Mouse (Mus musculus) frontal cortex, adult (tissue): ENCODE measurements around the gene Tubg1.
A peak's percentile ranks its signal among the peaks of the same experiment; 100 is the strongest.
"Not testable (repeated sequence)": the region's sequence is repeated elsewhere in the genome, so short reads cannot be mapped to it uniquely, and the experiment has no call there.

Experiments
- ATAC-seq: cut with Nextera tagmentation; 2 replicates; pipeline ENCODE4 v1.9.2; 2017; ENCODE audit warnings: mild to moderate bottlenecking, moderate library complexity, mixed read lengths; ENCODE audit not compliant: low TSS enrichment

Tubg1 gene

GRCm38 (mm10) chr11:101103011-101103410 is 16.7 kb upstream of the Tubg1 start:
- no peak for ATAC-seq

DNA sequence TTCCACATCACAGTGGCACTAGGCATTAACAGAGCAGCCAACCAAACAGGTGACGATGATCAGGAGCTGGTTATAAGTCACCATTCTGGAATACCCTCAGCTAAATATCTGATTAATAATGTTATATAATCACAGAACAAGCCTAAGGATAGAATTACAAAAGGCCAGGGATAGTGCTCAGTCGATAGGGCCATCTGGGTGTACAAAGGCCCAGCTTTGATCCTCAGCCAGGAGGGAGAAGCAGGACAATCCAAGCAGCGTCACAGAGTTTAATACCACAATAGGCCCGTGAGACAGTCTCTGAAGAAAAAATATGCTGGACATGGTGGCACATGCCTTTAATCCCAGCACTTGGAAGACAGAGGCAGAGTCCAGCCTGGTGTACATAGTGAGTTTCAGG is 10.4 kb upstream of the Tubg1 start:
- ATAC-seq, result no peak

DNA sequence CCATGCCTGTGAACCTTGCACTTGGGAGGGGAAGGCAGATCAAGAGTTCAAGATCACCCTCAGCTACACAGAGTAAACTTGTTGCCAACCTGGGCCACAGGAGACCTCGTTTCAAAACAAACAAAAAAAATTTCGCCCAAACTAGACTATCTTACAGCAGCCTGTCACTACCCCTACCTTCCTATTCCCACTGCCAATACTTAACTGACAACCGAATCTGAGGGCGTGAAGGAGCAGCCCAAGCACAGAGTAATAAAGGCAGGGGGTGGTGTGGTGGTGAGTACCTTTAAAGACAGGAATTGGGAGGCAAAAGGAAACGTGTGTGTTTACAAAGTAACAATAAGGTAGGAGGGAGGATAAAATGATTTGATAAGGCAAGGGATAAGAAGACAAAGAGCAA is 9.0 kb upstream of the Tubg1 start:
- ATAC-seq, result no peak

DNA sequence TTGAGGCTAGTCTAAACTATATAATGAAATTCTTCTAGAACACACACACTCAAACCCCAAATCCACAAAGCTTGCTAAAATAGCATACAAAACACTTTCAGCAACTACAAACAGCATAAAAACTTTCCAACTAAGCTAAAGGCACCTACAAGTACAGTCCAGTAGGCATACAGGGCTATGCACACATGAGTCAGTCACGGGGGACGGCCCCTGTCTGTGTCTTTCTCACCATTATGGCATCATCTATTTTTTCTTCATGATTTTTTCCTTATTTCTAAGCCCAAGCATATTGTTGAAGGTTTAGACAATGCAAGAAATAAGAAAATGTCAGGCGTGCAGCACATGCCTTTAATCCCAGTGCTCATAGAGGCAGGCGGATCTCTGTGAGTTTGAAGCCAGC is 8.6 kb upstream of the Tubg1 start:
- ATAC-seq, result no peak

GRCm38 (mm10) chr11:101112186-101112585 is 7.6 kb upstream of the Tubg1 start:
- ATAC-seq, result no peak

DNA sequence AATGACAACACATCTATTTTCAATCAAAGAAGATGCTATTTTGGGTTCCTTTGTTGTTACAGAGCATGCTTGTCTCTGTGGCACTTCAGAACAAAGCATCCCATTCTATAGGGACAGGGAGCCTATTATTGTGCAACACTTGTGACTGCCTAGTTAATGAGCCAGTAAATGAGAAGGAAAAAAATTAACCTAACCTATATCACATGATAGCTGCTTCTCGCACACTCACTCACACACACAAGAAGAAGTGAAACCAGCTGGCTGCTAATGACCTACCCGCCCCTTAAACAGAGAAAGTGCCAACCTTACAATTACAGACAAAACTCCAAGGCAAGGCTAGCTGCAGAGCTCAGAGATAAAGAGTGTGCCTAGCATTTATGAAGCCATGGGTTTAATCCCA is 4.2 kb upstream of the Tubg1 start:
- no peak for ATAC-seq

GRCm38 (mm10) chr11:101118105-101118504 is 1.6 kb upstream of the Tubg1 start:
- no peak for ATAC-seq

DNA sequence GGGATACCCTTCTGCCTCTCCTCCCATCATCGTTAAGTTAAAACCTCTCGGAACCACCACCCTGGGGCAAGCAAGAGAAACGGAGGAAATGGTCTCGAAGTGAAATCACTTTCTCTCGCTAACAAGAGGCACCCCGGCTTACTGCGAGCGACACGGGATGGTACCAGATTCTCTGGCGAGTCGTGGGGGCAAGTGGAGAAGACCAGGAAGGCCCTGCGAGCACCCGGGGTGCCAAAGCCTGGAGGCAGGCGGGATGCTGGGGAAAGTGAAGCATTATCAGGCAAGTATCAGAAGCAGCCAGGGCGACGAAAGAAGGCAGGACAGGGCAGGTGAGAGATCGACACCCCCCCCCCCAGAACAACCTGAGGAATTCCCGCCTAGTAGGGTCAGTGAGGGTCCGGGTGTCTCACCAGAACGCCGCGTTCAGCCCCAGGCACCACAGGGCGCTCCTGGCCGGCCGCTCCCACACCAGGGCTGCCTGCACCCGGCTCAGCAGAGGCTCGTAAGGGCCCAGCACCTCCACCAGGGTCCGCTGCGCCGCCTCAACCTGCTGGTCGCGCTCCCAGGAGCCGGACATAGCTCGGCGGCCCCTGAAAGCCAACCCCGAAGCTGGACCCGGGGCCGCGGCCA is 492 bp upstream of the Tubg1 start:
- ATAC-seq, result peak; percentile 61

DNA sequence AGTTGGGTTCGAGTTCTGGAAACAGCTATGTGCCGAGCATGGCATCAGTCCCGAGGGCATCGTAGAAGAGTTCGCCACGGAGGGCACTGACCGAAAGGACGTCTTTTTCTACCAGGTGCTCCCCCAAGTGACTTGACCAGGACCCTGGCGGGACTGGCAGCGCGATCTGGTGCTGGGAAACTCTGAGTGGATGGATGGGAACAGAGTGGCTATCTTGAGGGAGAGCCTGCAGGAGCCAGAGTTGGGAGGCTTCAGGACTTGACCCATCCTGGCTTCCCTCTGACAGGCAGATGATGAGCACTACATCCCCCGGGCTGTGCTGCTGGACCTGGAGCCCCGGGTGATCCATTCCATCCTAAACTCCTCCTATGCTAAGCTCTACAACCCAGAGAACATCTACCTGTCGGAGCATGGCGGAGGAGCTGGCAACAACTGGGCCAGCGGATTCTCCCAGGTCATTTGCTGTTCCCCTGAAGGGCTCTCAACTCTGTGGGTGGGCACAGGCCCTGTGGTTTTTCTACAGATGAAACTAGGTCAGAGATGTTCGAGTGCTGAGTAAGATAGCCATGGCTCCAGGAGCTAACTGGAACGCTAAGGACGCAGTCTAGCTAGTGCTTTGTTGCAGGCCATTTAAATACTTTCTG is 929 bp downstream of the Tubg1 start:
- no peak for ATAC-seq

DNA sequence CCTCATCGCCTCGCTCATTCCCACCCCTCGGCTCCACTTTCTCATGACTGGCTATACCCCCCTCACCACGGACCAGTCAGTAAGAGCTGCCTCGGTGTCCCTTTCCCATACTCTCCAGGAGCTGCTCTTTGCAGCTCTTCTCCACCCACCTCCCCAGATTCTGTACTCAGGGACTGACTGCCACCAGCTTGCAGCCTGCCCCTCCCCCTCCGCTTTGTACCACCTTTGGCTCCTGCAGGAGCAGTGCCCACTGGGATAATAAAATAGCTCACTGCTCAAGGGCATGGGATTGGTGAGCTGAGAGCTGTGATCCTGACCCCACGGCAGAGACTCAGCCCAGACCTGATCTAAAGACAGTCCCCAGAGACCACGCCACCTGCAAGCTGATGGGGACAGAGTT is 4.8 kb downstream of the Tubg1 start:
- ATAC-seq, result not testable (repeated sequence)

GRCm38 (mm10) chr11:101125008-101125407 is 5.3 kb downstream of the Tubg1 start:
- ATAC-seq, result not testable (repeated sequence)

DNA sequence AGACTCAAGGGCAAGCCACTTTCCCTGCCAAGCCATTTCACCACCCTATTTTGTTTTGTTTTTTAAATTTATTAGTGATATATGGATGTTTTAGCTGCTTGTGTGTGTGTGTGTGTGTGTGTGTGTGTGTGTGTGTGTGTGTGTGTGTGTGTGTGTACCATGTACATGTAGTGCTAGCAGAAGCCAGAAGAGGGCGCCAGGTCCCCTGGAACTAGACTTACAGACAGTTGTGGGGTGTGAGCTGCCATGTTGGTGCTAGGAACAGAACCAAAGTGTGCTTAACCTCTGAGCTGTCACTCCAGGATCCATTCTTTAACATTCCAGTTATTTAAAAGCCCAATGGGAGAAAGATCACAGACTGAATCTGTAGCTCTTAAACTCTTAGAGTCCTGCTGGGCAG is 7.3 kb downstream of the Tubg1 start:
- no peak for ATAC-seq

DNA sequence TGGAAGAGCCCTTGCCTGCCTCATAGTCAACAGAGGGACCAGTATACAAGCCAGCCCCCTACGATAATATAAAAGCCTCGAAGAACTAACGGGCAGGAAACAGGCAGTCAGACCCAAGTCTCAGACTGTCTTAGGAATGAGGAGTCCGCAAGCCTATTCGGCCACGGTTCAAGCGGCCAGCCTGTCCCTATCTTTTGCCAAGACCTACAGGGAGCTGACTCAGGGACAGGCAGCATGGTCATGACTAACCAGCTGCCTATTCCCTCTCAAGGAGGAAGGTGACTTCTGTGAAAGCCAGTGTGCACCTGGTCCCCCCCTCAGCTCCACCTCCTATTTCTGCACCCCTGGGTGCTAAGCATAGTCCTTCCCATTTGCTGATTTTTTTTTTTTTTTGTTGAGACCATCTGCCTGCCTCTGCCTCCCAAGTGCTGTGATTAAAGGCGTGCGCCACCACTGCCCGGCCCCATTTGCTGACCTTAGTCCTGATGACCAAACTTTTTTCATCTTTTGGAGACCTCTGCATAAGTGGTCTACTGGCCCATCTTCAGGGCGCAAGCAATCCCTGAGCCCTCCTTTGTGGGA is 9.3 kb downstream of the Tubg1 start:
- no peak for ATAC-seq

- ATAC-seq, result no peak; the same call in 1 of the 2 replicates
These were observed 10.5 kb downstream of the Tubg1 start for GRCm38 (mm10) chr11:101130056-101130756.

GRCm38 (mm10) chr11:101131187-101131586 is 11.4 kb downstream of the Tubg1 start:
- no peak for ATAC-seq

- no peak for ATAC-seq
These were observed 12.0 kb downstream of the Tubg1 start for GRCm38 (mm10) chr11:101131701-101132100.

GRCm38 (mm10) chr11:101133037-101133436 is 13.3 kb downstream of the Tubg1 start:
- ATAC-seq, result no peak

DNA sequence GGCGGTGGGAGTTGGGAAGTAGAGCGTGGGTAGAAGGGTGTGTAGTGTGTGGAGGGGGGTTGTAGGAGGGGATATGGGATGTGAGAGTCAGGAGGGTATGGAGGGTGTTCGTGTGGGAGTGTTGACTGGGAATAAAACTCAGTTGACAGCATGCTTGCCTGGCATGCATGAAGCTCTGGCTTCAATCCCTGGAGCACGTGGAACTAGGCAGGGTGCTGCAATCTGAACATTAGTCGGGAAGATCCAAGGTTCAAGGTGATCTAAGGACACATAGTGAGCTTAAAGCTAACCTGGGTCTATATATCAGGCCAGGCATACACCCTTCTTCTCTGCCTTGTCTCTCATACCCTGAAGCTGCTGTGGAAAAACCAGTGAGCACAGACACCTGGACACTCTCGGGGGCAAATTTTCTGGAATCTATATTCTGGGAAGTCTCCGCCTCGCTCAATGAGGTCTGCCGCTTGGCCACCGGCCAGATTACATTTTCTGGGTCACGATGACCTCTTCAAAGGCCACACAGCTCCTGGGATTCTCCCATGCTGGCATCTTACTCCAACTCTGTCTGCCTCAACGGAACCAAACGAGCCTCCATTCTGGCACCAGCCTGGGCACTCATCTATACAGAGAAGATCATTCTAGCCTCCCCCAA is 14.6 kb downstream of the Tubg1 start:
- no peak for ATAC-seq

DNA sequence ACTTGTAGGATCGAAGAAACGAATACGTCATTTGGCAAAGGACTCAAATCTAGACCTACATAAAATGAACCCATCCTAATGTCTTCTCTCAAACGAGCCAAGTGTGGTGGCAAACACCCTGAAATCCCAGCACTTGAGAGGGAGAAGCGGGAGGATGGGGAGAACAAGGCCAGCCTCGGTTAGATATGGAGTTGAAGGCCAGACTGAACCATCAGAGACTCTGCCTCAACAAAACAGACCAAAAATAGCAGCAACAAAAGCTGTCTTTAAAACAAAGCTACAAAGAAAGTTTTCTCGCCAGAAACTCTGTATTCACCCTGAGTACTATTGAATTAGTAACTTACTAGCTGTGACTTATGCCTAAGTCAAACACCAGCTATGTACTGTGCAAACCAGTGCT is 17.3 kb downstream of the Tubg1 start:
- no peak for ATAC-seq

DNA sequence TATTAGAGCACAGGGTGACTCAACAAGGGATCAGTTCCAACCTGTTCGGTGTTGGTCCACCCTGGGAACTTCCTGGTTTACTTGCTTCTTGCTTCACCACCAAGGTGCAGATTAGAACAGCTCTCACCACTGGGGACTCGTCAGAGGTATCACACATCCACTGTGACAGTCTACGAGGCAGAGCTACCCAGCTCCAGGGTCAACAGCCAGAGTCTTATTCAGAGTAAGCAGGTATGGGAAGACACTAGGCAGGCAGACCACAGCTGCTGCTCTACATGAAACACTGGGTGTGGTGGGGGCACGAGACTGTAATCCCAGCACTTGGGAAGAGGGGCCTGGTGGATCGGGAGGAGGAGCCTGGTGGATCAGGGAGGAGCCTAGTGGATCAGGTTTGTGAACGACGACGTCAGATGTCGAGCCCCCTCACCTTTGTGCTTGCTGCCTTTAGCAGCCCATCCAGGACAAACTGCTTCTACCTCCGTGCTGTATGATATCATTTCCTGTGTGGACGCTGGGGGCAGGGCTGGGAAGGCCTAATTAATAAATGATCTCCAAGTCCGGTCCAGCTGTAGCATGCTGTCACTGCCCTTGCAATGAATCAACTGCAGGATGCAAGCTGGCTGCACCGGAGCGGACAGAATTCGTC is 18.9 kb downstream of the Tubg1 start:
- ATAC-seq, result no peak

DNA sequence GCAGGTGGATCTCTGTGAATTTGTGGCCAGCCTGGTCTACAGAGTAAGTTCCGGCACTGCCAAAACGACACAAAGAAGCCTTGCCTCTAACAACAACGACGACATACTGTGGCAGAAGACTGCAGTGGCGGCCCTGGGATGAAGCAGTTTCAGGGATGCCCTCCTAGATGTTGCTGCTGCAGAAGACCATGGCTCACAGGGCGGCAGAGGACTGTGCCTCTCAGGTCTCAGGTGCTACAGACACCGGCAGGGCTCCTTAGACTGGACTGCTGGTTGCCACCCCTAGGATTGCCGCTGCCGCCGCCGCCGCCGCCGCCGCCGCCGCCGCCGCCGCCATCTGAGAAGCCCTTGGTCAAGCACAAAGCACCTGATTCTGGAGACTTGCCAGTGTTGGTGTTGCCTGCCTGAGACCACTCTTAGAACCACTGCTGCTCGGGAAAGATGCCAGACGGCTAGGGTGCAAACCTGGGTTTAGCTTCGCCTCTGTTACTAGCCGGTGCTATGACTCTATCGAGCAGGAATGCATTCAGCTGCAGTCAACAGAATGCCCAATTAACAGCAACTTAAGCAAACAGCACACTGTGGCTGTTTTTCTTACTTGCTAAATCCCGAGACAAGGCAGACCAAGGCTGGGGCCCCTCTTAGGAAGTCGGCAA is 20.6 kb downstream of the Tubg1 start:
- peak; percentile 44; the same call in 1 of the 2 replicates for ATAC-seq
